Mouse (Mus musculus): ENCODE results near the gene Ncor2.

- TF ChIP-seq CTCF (IDR thresholded peaks at IDR 0.05; ENCODE audit: extremely low read depth, insufficient read depth, low read length) (no peak), POLR2A (IDR thresholded peaks at IDR 0.05; ENCODE audit: extremely low read depth, insufficient read depth, low read length) (no peak)
Measured at GRCm38 (mm10) chr5:125168101-125168500, 10.9 kb downstream of the Ncor2 start.

Data from cortical plate, adult 2 months (tissue).